Mouse (Mus musculus) limb, embryonic 15.5 days (tissue): ENCODE results near the gene Cyp2a5. TPM values are rescaled to one million over a fixed set of nuclear protein-coding genes. Genes with fewer than 3 reads are reported as not detected.

Source experiments
- polyA plus RNA-seq: library from polyadenylated mRNA; unstranded; fragments of >200 nt; fragmentation: Nextera tagmentation; extraction: Ambion mirVana; gene quantifications from 2 replicates; pipeline ENCODE4 v1.2.1, GENCODE M21; 2015

Cyp2a5 gene
- polyA plus RNA-seq, 1 experiment from 2014 or later = not detected

Other genes with a start within 250 kb of the Cyp2a5 start
- not detected in 2 replicates for gene Vmn1r185, start 216.8 kb upstream of the Cyp2a5 start, polyA plus RNA-seq
- not detected in 2 replicates for gene Cyp2b23, start 148.9 kb upstream of the Cyp2a5 start, polyA plus RNA-seq
- gene Cyp2b19, start 78.2 kb upstream of the Cyp2a5 start, polyA plus RNA-seq = 11.3 and 14.7 TPM in 2 replicates
- gene Cyp2g1, start 26.4 kb upstream of the Cyp2a5 start, polyA plus RNA-seq = not detected in 2 replicates
- gene Cyp2a22, start 104.1 kb downstream of the Cyp2a5 start, polyA plus RNA-seq = not detected in 2 replicates
- gene Cyp2a12, start 193.8 kb downstream of the Cyp2a5 start, polyA plus RNA-seq = not detected in 2 replicates